Mouse (Mus musculus) heart, embryonic 11.5 days (tissue): Measurements from ENCODE around the gene Pkd1l1. TPM values are rescaled to one million over a fixed set of nuclear protein-coding genes. Genes with fewer than 3 reads are reported as not detected.

Experiments
- ATAC-seq: fragments of 200-750 bp; cut with Nextera tagmentation; replicated peaks from 2 replicates; pipeline ENCODE4 v1.8.0; 2017; ENCODE audit warnings: moderate library complexity; ENCODE audit not compliant: insufficient number of reproducible peaks, low FRiP score, low TSS enrichment
- H3K27ac ChIP-seq: fragments of 300-500 bp; sonication (generic); 2 replicates; pipeline ENCODE4 v1.5.1; 2014; ENCODE audit warnings: mild to moderate bottlenecking, low read depth, low read length
- H3K27me3 ChIP-seq: fragments of 300-500 bp; sonication (generic); 2 replicates; pipeline ENCODE4 v1.6.1; 2014; ENCODE audit warnings: mild to moderate bottlenecking, low read length, mixed read lengths; ENCODE audit not compliant: control insufficient read depth, insufficient read depth
- H3K36me3 ChIP-seq: fragments of 300-500 bp; sonication (generic); 2 replicates; pipeline ENCODE4 v1.6.1; 2014; ENCODE audit warnings: mild to moderate bottlenecking, low read length, moderate library complexity, mixed read lengths; ENCODE audit not compliant: control insufficient read depth, insufficient read depth
- H3K4me1 ChIP-seq: fragments of 300-500 bp; sonication (generic); 2 replicates; pipeline ENCODE4 v1.6.1; 2014; ENCODE audit warnings: low read length; ENCODE audit not compliant: control insufficient read depth, insufficient read depth
- H3K4me2 ChIP-seq: fragments of 300-500 bp; sonication (generic); 2 replicates; pipeline ENCODE4 v1.6.1; 2014; ENCODE audit warnings: mild to moderate bottlenecking, moderate library complexity
- H3K4me3 ChIP-seq: fragments of 300-500 bp; sonication (generic); 2 replicates; pipeline ENCODE4 v1.5.1; 2014; ENCODE audit warnings: low read depth, low read length
- H3K9ac ChIP-seq: fragments of 300-500 bp; sonication (generic); 2 replicates; pipeline ENCODE4 v1.6.1; 2014; ENCODE audit warnings: mild to moderate bottlenecking, low read depth, low read length, moderate library complexity
- H3K9me3 ChIP-seq: fragments of 300-500 bp; sonication (generic); replicated peaks from 2 replicates; pipeline ENCODE4 v1.6.1; 2016; ENCODE audit warnings: low read length; ENCODE audit not compliant: control insufficient read depth
- WGBS: fragments of 180-500 bp; shearing (Covaris S2); extraction: QIAGEN DNeasy Blood & Tissue Kit; methylation state at CpG from one replicate; pipeline ENCODE4 v1.1.7; 2014; ENCODE audit not compliant: insufficient replicate concordance; 5-methylcytosine and 5-hydroxymethylcytosine counted together
- polyA plus RNA-seq: library from polyadenylated mRNA; unstranded; fragments of >200 nt; fragmentation: Nextera tagmentation; extraction: Ambion mirVana; gene quantifications from 2 replicates; pipeline ENCODE4 v1.2.1, GENCODE M21; 2014

Gene Pkd1l1
- polyA plus RNA-seq, 1 experiment from 2014 or later, result not detected

GRCm38 (mm10) chr11:8804178-8804577, 168.9 kb downstream of the Pkd1l1 start:
- no peak overlapping the region for H3K4me3 ChIP-seq
- no peaks in the 10 kb centered on the region for H3K9me3 ChIP-seq
- no peaks in the 10 kb centered on the region for H3K27me3 ChIP-seq
- 83% methylated on average over 3 of the region's 3 CpGs for WGBS
- H3K4me2 ChIP-seq, result no peak overlapping the region
- ATAC-seq, result no peak
- H3K27ac ChIP-seq, result no peak overlapping the region
- H3K9ac ChIP-seq, result no peak overlapping the region
- H3K4me1 ChIP-seq, result no peaks in the 10 kb centered on the region
- H3K36me3 ChIP-seq, result no peaks in the 10 kb centered on the region

GRCm38 (mm10) chr11:8797486-8797885, 175.6 kb downstream of the Pkd1l1 start:
- no peak overlapping the region for H3K9ac ChIP-seq
- H3K36me3 ChIP-seq, result no peaks in the 10 kb centered on the region
- no peak for ATAC-seq
- no peak overlapping the region for H3K27ac ChIP-seq
- no peaks in the 10 kb centered on the region for H3K9me3 ChIP-seq
- no peak overlapping the region for H3K4me2 ChIP-seq
- no peaks in the 10 kb centered on the region for H3K27me3 ChIP-seq
- 0 out of 2 replicates have a peak, but pooled peaks cover 2% of the 10 kb centered on the region for H3K4me1 ChIP-seq
- 48% methylated on average over 5 of the region's 5 CpGs for WGBS
- H3K4me3 ChIP-seq, result no peak overlapping the region

DNA sequence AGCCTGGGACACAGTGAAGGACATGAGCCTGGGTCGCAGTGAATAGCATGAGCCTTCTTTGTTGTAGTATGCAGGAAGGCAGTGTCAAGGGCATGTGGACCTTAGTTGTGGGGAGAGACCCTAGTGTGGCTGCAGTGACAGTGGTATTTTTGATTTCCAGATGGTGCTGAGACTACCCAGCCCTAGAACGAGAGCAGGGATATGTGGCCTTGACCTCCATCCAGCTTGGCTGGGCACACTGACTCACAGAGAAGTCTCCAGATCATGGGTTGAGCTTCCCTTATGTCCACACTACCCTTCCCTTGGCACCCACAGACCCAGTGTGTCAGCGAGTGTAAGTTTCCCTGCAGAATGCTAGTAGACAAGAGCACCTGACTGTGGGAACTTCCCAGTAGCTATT, 178.0 kb downstream of the Pkd1l1 start:
- no peak for ATAC-seq
- Histone ChIP-seq H3K27me3 (no peaks in the 10 kb centered on the region), H3K9ac (no peak overlapping the region), H3K4me3 (no peak overlapping the region), H3K27ac (no peak overlapping the region), H3K36me3 (no peaks in the 10 kb centered on the region), H3K4me2 (no peak overlapping the region), H3K9me3 (no peaks in the 10 kb centered on the region), H3K4me1 (peaks cover 4% of the 10 kb centered on the region; the same call in 1 of the 2 replicates)
- WGBS, result 63% methylated on average over 3 of the region's 3 CpGs

GRCm38 (mm10) chr11:8792146-8792545, 180.9 kb downstream of the Pkd1l1 start:
- WGBS, result 65% methylated on average over 2 of the region's 2 CpGs
- Histone ChIP-seq H3K4me2 (no peak overlapping the region), H3K36me3 (no peaks in the 10 kb centered on the region), H3K27ac (no peak overlapping the region), H3K4me1 (peaks cover 4% of the 10 kb centered on the region; the same call in 1 of the 2 replicates), H3K27me3 (no peaks in the 10 kb centered on the region), H3K9me3 (no peaks in the 10 kb centered on the region), H3K4me3 (no peak overlapping the region), H3K9ac (no peak overlapping the region)
- no peak for ATAC-seq

- Histone ChIP-seq H3K4me1 (peaks cover 2% of the 10 kb centered on the region; the same call in 1 of the 2 replicates), H3K9me3 (no peaks in the 10 kb centered on the region), H3K27me3 (no peaks in the 10 kb centered on the region), H3K36me3 (no peaks in the 10 kb centered on the region), H3K9ac (no peak overlapping the region), H3K4me2 (no peak overlapping the region), H3K4me3 (no peak overlapping the region), H3K27ac (no peak overlapping the region)
- no peak for ATAC-seq
- 83% methylated on average over 5 of the region's 5 CpGs for WGBS
These were observed 183.9 kb downstream of the Pkd1l1 start for GRCm38 (mm10) chr11:8789186-8789585.

DNA sequence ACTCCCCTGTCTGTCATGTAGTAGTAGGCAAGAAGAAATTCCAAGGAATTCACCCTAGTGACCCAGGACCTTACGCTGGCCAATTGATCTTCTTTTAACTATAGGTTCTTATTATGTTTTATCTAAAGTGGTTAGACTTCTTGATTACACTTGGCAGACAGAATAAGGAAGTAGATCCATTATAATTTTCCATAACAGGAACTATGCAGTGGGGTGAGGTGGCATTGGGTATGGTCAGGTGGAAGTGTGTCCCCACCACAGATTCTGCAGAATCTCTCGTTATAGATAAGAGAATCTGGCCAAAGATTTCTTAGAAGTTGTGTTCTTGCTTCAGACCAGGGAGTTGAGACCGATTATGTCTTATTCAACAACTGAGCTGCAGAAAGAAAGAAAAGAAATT, 185.5 kb downstream of the Pkd1l1 start:
- Histone ChIP-seq H3K9ac (no peak overlapping the region), H3K9me3 (no peaks in the 10 kb centered on the region), H3K4me2 (no peak overlapping the region), H3K27ac (no peak overlapping the region), H3K4me1 (peaks cover 8% of the 10 kb centered on the region), H3K27me3 (no peaks in the 10 kb centered on the region), H3K36me3 (no peaks in the 10 kb centered on the region), H3K4me3 (no peak overlapping the region)
- WGBS, result 49% methylated on average over 3 of the region's 3 CpGs
- ATAC-seq, result no peak

DNA sequence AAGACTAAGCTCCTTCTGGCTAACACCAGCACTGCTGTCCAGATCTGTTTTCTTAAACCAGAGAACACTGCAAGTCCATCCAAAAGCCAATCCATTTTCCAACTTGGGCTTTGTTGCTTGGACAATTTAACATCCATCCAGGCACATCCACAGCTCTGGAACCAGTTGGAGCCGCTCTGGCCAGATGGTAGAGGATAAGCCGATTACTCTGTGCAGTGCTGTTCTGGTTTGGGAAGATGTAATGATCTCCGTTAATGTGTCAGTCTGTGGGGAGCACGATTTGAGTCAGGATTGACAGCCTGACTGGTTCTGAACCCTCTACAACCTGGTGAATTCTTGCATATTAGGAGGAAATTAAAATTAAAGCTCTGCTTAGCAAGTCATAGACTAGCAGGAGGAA, 188.7 kb downstream of the Pkd1l1 start:
- Histone ChIP-seq H3K27ac (no peak overlapping the region), H3K4me1 (peaks cover 19% of the 10 kb centered on the region), H3K27me3 (no peaks in the 10 kb centered on the region), H3K9me3 (no peaks in the 10 kb centered on the region), H3K9ac (no peak overlapping the region), H3K4me3 (no peak overlapping the region), H3K36me3 (no peaks in the 10 kb centered on the region), H3K4me2 (no peak overlapping the region)
- WGBS, result 83% methylated on average over 4 of the region's 4 CpGs
- no peak for ATAC-seq

DNA sequence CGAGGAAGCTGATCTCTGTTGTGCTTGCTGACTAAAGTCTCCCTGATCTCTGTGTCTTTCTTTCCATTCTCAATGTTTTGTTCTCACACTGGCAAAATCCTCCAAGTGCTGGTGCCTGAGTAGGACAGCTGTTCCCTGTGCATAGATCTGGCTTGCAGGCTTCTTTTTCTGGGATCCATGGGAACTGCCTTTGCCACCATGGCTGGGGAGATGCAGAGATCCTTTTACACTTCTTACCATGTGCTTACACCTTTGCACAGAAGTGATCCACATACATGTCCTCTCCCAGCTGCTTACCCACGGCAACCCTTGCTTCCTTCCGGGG, 191.0 kb downstream of the Pkd1l1 start:
- no peak for ATAC-seq
- no peaks in the 10 kb centered on the region for H3K9me3 ChIP-seq
- no peaks in the 10 kb centered on the region for H3K36me3 ChIP-seq
- H3K27ac ChIP-seq, result peak overlapping the region; percentile 50
- peaks cover 19% of the 10 kb centered on the region for H3K4me1 ChIP-seq
- H3K4me2 ChIP-seq, result no peak overlapping the region
- no peak overlapping the region for H3K9ac ChIP-seq
- H3K27me3 ChIP-seq, result no peaks in the 10 kb centered on the region
- 54% methylated on average over 3 of the region's 3 CpGs for WGBS
- H3K4me3 ChIP-seq, result no peak overlapping the region

GRCm38 (mm10) chr11:8781308-8782140, 191.5 kb downstream of the Pkd1l1 start:
- H3K27ac ChIP-seq, result no peak overlapping the region
- WGBS, result 48% methylated on average over 10 of the region's 10 CpGs
- 0 out of 2 replicates have a peak, but pooled peaks have one; percentile 23 for ATAC-seq

More at GRCm38 (mm10) chr11:8781308-8782140, 191.5 kb downstream of the Pkd1l1 start:
- no peak overlapping the region for H3K9ac ChIP-seq
- no peak overlapping the region for H3K4me3 ChIP-seq
- H3K4me1 ChIP-seq, result peaks cover 19% of the 10 kb centered on the region
- H3K4me2 ChIP-seq, result no peak overlapping the region
- no peaks in the 10 kb centered on the region for H3K9me3 ChIP-seq
- no peaks in the 10 kb centered on the region for H3K27me3 ChIP-seq
- no peaks in the 10 kb centered on the region for H3K36me3 ChIP-seq
